Mouse (Mus musculus) CD4-positive, CD25-positive, alpha-beta regulatory T cell, adult 4 months (primary cell): Measurements from ENCODE around the gene Glt28d2. TPM values are rescaled to one million over a fixed set of nuclear protein-coding genes. Genes with fewer than 3 reads are reported as not detected.
"Not testable (repeated sequence)": the region's sequence is repeated elsewhere in the genome, so short reads cannot be mapped to it uniquely, and the experiment has no call there.

ENCODE experiments used
- ATAC-seq: one replicate; pipeline ENCODE4 v1.8.0; 2017
- polyA plus RNA-seq, 2 experiments: library from polyadenylated mRNA; unstranded; fragments of 100-300 nt; shearing (Covaris generic); gene quantifications; one replicate each; pipeline ENCODE4 v1.2.1; 2017

The Glt28d2 gene
- 1 to 10 TPM; 3.1 to 6.1 TPM for polyA plus RNA-seq

DNA sequence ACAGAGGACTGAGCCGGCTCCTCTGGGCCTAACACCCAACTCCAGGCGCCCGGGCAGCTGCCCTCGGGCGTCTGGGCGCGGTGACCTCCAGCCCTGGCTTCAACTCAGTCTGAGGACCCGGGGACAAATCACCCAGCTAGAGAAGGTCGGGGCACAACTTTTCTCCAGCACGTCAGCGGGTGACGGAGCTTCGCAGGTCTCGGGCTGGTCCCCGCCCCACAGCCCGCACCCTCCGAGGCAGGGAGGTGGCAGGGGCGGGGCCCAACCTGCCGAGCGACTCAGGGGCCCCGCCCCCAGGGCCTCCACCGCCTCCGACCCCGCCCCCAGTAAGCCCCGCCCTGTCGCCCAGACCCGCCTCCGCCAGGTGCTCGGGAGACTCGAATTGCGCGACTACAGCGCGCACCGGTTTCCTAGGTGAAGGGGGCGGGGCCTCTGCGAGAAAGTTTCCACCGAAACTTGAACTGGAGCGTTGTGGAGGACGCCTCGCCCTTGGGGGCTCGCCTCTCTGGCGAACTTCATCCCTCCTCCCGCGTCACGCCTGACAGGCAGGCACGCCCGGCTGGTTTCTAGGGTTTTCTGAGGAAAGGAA, at the start of gene Glt28d2, which contains the start of gene Gm37240:
Glt28d2 (minus strand) TSS at position 278 of the 589 bp plus-strand sequence.
Gm37240 (minus strand) TSS at position 280 of the 589 bp plus-strand sequence.
- peak; percentile 75 for ATAC-seq

DNA sequence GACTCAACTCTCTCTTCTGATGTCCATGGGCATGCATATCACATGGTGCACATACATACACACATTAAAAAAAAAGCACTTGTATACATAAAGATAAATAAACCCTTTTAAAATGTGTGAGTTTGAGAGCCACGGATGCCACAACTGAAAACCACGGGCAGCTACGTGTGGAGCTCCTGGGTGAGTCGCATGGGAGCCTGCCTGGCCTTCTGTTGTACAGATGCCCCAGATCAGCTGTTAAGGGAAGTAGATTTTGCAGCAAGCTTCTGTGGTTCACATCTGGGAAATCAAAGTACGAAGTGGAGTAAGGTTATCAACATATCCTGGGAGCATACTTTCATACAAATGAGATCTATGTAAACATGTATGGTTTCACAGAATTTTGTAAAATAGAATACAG, 46.3 kb upstream of the Glt28d2 start:
- no peak for ATAC-seq

DNA sequence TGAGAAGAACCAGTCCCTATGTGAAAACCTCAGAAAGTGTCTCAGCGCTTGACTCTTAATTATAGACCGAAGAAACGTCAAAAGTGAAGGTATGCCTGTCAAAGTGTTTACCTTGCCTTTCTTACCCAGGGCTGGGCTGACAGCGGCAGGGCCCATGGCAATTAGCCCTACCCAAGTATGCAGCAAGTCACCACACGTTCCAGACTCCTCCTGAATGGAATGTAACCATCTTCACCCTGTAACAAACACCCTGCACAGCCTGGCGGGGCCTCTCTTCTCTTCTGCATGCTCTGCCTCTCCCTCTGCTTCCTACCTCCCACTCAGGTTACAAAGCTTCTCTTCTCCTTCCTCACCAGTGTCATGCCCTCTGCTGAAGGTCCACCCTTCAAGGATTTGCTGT, 44.5 kb upstream of the Glt28d2 start:
- ATAC-seq, result no peak

DNA sequence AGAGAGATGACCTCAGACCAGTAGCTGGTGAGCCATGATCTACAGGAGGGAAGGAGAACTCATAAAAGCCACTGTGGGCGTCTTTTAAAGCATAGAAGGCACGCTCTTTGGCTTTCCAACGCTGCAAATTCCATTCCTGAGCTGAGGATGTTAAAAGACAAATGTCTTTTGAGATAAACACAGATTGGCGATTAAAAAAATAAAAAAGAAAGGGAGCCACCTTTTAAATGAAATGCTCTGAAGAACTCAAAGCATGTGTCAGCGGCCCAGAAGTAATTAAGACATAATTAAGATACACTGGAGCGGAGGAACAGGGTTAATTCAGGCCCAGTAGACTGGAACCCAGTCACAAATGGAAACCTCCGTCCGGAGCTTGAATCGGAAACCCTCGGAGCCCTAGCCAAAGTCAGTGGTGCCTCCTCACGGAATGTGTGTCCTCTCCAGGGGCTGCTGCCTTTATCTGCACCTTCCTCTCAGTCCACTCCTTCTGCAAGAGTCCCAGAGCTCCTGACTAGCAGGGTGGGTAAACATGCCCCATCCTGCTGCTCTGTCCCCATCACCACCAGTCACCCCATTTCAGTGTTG, 43.4 kb upstream of the Glt28d2 start:
- no peak for ATAC-seq

DNA sequence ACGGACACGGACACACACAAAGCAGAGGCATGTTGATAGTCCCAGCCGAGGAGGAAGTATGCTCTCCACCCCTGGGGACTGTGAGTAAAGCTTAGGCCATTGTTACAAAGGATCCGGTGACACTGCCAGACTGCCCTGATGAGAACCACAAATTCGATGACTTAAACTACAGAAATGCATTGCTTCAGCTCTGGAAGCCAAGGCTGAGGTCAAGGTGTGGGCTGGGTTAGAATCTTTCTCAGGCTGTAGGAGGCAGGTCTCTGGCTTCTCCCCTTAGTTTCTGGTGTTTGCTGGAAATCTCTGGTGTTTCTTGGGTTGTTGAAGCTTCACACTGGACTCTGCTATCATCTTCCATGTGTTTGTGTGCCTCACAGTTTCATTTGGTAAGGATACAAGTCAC, 42.4 kb upstream of the Glt28d2 start:
- ATAC-seq, result no peak

DNA sequence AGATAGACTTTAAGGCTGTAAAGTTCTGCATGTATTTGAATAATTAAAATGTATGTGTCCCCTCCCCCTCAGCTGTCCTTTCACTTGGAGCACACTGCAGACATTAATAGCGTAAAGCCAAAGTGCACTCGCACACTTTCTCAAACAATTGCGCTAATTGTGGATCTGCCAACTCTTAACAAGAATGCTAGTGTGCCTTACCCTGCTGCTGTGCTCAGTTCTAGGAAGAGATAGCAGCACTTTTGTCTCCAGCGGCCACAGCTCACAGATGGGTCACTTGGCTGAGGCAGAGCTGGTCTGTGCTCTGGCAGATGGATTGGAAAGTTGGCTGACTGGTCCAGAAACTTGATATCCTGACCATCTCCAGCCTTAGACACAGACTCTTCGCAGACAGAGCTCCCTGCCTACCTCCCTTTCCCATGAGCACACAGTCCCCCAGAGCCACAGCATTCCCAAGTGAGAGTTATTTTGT, 40.9 kb upstream of the Glt28d2 start:
- no peak for ATAC-seq

DNA sequence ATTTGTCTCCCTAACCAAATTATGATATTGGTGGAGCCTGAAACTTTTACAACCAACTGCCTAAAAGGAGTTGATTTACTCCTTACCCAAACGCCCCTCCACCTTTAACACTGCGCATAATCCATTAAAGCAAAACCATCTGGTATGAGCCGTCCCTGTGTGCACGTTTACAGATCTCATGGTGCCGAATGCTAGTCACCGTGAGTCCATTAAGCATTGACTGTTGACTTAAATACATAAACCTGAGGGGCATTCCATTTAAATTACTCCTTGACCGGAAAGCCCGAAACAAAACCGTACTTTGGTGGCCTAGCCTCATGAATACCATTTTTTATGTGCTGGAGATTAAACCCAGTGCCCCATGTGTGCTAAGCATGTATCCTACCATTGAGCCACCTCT, 40.0 kb upstream of the Glt28d2 start:
- no peak for ATAC-seq

DNA sequence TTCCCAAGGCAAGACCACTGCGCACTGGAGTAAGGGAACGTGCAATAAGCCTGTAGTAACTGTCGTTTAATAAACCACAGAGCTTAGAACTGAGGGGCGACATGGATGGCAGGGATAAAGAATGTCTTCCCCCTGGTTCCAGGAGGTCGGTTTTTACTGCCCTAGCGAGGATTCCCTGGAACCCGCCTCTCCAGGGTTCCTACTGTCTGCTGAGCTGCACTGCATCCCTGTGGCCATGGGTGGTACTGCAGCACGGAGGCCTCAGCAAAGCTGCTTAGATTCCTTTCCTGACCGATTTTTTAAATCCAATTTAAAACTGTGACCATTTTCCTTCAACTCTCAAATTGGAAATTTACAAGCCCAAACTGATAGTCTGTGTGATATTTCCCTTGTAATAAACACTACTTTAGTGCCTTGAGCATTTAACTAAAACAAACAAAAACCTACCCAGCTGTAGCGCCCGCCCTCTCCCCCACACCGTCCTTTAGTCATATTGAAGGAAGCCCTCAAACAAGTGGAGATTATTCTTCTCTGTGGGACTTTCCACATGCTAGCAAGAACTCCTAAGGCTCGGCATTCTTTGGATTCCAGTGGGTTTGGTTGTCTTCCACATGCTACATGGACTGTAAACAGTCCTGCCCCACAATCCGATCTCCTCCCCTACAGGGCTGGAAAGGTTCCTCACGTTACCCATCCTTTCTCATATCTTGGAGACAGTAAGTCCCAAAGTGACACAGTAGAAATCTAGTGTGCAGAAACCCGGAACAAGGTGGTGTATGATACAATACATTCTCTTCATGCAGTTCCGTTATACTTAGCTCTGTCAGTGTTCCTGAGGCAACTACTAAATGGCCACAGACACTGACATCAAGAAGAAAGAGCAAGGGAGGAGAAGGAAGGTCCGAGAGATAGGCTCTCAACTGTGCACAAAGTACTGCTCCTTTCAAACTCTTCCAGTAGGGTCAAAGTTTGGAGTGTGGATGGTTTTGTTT, 36.9 kb upstream of the Glt28d2 start:
- peak; percentile 47 for ATAC-seq

DNA sequence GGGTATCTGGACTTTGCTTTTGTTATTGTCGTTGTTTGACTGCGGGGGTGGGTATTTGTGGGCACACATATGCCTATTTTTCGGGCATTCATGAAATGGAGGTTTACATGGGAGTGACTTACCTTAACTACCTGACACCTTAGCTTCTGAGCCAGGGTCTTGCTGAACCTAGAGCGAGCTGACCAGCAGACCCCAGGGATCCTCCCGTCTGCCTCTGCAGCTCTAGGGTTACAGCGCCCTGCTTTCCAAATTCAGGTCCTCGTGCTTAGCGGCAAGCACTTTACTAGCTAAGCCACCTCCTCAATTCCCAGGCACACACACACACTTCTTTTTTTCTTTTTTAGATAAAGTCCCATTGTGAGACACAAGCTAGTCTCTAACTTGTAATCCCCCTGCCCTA, 36.0 kb upstream of the Glt28d2 start:
- no peak for ATAC-seq

DNA sequence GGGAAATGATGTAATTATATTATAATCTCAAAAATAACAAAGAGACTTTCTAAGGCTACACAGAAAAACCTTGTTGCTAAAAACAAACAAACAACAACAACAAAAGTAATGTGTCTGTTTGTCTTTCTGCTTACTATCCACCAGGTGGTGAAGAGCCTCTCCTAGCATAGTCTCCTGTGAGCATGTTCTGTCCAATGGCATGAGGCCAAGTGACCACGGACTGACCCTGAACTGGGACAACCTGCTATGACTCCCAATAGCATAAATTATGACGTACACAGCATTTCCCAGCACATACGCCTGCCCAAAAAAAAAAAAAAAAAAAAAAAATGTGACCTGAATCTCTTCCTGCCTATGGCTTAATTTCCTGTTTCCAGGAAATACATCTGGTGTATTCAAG, 35.0 kb upstream of the Glt28d2 start:
- no peak for ATAC-seq

DNA sequence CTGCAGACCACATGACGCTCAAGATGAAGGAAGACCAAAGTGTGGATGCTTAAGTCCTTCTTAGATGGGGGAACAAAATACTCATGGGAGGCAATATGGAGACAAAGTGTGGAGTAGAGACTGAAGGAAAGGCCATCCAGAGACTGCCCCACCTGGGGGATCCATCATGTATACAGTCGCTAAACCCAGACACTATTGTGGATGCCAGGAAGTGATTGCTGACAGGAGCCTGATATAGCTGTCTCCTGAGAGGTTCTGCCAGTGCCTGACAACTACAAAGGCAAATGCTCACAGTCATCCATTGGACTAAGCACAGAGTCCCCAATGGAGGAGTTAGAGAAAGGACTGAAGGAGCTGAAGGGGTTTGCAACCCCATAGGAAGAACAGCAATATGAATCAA, 33.4 kb upstream of the Glt28d2 start:
- ATAC-seq, result not testable (repeated sequence)

DNA sequence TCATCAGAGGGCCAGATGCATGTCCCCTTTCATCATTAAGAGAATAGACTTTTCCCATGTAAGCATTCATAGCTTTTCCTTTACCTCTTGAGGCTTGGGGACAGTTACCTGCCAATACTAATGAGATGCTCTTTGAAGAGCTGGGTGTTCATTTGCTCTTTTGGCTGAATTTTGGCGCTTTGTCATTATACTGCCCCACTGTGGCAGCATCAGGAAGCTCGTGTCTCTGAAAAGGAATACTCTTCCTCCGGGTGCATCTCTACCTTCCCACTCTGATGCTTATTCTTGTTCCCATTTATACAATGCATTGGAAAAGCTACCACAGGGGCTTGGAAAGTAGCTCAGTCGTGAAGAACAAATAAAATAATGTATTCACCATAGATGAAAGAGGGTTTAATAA, 30.3 kb upstream of the Glt28d2 start:
- no peak for ATAC-seq

DNA sequence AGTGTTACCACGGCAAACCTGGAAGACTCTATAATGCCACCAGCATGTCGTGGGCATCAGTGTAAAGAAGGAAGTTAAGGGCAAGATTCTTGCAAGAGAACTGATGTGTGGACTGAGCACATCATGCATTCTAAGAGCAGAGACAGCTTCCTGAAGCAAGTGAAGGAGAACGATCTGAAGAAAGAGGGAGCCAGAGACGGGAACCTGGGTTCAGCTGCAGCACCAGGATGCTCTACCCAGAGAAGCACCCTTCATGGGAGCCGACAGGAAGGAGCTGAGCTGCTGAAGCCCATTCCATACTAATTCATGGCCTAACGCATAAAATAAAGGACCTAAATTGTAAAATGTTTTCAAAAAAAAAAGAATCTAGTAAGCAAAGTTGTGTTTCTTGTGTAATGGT, 27.5 kb upstream of the Glt28d2 start:
- no peak for ATAC-seq

DNA sequence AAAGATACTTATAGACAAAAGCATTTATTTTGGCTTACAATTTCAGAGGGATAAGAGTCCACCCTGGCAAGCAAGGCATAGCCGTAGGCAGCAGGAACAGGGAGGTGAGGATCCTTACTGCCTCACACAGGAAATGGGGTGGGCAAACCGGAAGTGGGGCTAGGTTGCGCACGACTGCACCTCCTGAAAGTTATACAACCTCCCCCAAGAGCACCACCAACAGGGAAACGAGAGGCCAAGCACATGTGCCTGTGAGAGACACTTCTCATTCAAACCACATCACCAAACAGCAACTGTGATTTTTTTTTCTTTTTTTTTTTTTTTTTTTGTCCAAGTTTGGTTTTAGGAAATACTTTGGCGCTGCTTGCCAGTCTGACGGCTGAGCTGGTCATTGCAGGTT, 19.8 kb upstream of the Glt28d2 start:
- no peak for ATAC-seq

DNA sequence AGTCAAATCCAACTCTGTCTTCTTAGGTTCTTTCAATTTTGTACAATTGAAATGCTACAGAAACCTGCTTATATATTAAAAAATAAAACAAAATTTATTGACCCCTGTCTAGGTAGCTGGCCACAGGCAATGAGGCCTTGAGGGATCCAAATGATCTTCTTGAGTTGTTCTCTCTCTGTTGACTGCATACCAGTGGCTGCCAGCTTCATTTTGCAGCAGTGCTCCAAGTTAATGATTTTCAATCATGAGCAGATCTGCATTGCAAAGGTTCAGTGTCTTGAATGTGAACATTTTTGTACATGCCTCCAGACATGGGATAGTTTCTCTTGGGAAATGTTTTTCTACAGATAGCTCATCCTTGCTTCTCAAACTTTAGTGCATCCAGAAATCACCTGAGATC, 17.1 kb upstream of the Glt28d2 start:
- ATAC-seq, result no peak

DNA sequence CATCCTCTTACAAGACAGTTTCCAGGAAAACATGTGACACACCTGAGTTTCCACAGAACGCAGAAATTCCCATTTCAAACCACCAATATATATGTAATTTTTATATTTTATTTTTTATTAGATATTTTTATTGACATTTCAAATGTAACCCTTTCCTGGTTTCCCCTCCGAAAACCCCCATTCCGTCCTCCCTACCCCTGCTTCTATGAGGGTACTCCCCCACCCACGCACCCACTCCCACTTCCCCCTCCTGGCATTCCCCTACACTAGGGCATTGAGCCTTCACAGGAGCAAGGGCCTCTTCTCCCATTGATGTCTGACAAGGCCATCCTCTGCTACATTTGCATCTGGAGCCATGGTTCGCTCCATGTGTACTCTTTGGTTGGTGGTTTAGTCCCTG, 7.7 kb upstream of the Glt28d2 start:
- ATAC-seq, result no peak

DNA sequence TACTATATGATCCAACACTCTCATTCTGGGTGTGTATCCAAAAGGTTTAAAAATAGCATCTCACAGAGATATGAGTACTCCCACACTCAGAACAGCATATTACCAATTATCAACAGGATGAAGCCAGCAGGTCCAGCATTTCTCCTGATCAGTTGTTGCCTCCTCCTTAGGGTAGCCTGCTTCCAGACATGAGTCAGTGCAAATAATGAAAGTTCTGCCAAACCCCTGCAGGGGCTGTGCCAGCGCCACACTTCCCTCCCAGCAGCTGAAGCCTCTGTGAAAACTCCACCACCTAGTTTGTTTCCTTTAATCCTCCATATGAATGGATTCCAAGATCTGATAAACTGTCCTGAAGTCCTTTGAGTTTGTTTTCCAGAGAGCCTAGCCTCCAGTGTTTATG, 4.3 kb upstream of the Glt28d2 start:
- no peak for ATAC-seq

DNA sequence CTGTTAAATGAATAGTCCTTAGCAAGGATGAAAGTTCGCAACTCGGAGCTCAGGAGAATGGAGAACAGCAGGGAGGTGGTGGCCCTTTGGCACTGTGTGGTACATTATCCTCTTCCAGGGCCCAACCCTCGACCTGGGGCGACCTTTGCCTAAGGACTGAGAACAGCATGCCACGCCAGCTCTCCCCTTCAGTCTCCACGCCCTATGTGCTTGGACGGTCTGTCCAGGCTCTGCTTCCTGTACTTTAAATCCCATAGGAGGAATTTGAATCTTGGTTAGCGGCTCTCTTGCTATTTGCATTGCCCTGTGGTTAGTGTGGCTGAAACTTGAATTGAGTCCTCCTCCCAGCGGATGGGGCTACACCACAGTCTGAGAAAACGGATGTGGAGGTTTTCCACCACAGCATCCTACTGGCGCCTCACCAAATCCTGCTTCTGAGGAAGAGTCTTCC, 930 bp upstream of the Glt28d2 start:
- ATAC-seq, result peak; percentile 67

DNA sequence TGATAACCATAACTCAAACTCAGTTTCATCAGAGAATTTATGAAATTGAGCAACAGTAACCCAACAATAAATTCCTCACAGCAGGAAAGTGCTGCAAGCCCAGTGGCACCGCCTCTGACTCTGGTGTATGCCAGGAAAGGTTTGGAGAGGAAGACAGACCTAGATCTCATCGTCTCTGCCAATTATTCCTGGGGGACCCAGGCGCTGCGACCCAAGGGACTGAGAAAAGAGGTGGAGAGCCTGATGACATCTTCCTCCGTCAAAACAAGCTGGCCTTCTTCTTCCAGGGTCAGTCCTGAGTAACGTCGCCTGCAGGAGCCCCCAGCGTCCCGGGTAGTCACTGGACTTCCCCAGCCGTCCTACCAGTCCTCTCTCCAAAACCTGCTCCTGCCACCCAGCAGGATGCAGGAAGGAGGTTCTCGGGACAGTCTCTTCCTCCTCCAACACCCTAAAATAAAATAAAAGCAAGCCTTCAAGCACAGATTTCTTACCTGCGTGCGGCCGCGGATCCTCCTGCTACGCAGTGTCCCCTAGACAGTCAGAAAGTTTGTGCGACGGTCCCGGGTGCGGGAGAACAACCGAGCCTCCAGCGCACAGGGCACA, 579 bp downstream of the Glt28d2 start:
- ATAC-seq, result peak; percentile 0

DNA sequence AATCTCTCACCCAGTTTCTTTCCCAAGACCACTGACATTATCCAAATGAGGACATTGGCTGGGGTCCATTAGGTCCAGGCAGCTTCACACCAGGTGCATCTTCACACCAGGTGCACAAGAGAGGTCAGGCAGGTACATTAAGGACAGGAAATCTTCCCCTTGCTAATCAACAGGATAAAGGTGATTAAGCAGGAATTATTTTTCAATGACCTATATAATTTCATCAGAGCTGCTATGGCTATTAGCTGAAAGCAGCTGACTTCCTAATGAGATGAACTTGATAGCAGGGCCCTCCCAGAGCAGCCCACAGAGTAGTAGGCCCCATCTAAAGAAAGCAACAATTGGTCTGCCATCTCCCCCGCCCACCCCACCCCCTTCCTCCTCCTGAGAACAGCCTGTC, 1.4 kb downstream of the Glt28d2 start:
- ATAC-seq, result no peak

DNA sequence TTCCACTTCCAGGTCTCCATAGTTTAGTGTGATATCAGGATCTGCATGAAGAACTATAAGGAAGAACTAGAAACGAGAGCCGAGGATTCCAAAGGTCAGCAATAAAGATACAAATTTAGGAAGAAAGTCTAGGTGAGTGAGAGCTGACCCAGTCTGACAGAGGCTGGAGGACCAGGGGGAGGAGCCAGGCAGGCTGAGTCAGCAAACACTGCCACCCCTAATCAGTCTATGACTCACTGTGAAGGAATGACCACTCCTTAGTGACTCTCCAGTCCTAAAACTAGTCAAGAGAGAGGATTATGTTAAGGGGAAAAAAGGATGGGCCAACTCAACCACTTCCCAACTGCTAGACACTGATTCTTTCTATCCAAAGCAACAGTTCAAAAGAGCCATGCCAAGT, 6.6 kb downstream of the Glt28d2 start:
- ATAC-seq, result no peak

DNA sequence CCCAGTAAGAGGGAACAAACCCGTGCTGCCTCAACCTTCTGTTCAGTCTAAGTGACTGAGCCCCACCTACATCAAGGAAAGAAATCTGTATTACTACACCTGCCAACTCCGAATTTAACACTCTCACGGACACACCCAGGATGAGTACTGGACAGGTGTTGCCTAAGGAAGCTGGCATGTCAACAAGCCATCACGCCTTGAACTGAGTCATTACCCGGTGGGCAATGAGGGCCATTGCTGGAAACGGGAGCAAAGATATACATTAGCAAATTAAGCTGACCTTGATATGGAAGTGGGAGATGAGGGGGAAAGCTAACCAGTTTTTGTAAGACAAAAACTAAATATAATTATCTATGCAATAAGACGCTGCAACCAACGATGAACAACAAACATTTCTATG, 7.2 kb downstream of the Glt28d2 start:
- no peak for ATAC-seq

DNA sequence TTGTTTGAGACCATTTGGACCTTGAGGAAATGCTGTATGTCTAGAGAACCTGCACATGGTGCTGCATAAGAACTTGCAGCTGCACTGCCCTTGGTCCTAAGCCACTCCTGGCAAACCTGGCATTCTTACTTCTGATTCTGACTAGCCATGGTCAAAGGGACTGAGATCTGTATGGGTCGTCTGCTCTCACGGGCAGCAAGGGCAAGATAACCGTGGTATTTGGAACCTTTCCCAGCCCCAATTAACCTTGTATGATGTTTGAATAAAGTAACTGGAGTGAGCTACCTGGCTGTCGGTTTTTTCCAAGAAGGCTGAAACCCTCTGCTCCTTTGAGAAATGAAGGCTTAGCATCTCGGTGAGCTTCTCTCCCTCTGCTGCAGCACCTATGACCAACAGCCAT, 8.4 kb downstream of the Glt28d2 start:
- ATAC-seq, result no peak
